Mouse (Mus musculus): ENCODE measurements around the gene Fkbp1b. TPM values are rescaled to one million over a fixed set of nuclear protein-coding genes. Genes with fewer than 3 reads are reported as not detected.
"Not testable (repeated sequence)": the region's sequence is repeated elsewhere in the genome, so short reads cannot be mapped to it uniquely, and the experiment has no call there.

Gene Fkbp1b
- total RNA-seq, 1 experiment from 2014 or later = 30.7 TPM

DNA sequence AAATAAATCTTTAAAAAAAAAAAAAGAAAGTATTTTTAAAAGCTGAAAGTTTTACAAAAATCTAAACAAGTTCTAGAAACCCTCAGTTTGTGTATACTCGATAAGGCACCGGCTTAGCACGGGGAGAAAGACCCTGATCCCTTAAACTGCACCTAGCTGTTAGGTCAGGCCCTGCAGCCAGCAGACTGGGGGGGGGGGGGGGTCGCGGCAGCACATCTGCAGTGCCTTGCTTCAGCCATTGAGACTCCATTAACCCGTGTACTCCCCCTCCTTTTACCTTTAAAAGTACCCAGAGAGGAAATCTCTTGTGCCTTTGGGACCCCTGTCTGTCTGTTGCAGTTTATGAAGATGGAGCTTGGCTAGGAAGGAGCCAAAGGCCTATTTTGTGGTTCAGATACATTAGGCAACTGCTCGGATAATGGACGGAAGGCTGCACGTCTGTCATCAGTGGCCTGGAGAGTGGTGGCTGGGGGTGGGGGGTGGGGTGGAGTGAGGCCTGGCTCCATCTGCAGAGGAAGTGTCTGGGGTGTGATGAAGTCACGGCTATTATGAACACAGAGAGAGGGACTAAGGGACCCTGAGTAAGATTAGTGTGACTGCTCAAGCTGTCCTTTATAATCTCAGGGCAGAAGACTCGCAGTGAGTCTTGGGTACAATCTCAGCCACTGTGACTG, 18.0 kb upstream of the Fkbp1b start:
- no peak for ATAC-seq (replicated peaks; ENCODE audit: insufficient number of reproducible peaks, low FRiP score, low TSS enrichment, poor library complexity, severe bottlenecking)

DNA sequence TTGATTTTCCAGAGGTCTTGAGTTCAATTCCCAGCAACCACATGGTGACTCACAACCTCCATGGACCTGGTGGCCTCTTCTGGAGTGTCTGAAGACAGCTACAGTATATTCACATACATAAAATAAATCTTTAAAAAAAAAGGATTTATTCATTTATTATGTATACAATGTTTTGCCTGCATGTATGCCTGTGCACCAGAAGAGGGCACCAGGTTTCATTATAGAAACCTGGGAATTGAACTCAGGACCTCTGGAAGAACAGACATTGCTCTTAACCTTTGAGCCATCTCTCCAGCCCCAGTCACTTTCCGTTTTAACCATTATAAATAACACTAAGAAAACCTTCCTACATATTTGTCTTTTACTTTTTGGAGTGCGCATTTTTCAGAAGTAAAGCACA, 15.4 kb upstream of the Fkbp1b start:
- no peak for ATAC-seq (replicated peaks; ENCODE audit: insufficient number of reproducible peaks, low FRiP score, low TSS enrichment, poor library complexity, severe bottlenecking)

DNA sequence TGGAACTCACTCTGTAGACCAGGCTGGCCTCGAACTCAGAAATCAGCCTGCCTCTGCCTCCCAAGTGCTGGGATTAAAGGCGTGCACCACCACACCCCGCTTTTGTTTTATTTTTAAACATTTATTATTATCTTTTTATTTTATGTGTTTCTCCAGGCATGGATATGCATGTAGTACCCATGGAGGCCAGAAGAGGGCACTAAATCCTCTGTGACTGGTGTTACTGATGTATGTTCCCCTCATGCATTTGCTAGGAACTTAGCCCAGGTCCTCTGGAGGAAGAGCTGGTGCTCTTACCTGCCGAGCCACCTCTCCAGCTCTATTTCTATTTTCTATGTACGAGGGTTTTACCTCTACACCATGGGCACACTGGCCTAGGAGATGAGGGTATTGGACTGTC, 14.8 kb upstream of the Fkbp1b start:
- no peak for ATAC-seq (replicated peaks; ENCODE audit: insufficient number of reproducible peaks, low FRiP score, low TSS enrichment, poor library complexity, severe bottlenecking)

DNA sequence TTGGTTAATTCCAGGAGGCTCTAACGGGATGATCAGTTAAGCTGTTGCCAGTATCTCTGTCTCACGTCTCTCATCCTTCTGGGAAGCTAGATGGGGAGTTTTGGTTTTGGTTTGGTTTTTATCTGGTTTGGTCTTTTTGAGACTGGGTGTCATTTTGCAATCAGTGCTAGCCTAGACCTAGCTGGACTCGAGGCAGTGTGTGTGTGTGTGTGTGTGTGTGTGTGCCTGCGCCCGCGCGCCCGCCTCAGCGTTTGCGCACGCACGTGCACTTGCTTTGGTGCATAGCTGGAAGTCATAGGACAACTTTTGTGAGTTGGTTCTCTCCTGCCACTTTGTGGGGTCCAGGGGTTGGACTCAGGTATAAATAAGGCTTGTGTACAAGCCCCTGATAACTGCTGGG, 2.4 kb upstream of the Fkbp1b start:
- ATAC-seq (replicated peaks; ENCODE audit: insufficient number of reproducible peaks, low FRiP score, low TSS enrichment, poor library complexity, severe bottlenecking) = 0 out of 2 replicates have a peak, but pooled peaks have one; percentile 18

DNA sequence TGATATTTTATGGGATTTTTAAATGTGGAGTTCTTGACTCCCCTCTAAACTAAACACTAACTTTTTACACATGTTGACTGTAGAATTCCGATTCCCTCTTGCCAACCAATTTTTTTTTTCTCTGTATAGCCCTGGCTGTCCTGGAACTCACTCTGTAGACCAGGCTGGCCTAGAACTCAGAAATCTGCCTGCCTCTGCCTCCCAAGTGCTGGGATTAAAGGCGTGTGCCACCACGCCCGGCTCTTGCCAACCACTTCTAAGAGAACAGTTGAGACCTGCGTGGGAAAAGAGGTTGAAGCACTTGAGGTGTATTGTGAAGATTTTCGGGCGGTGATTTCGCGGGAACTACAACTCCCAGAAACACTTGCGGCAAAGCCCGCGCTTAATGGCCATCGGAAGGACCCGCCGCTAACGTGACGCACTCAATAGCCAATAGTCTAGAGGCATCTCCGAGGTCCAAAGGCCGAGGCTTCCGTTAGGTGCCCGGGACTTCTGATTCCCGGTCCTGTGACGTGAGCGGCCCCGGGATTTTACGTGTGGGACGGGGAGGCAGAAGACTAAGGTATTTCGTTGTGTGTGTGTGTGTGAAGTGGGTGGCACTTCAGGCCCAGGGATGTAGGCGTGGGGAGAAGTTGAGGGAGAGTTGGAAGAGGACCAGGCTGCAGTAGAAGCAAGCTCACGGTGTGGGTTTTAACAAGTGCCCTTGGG, 1.7 kb upstream of the Fkbp1b start, which contains the start of gene Wdcp:
TSS of gene Wdcp (plus strand) at position 414 of the 708 bp plus-strand sequence.
- peak; percentile 97 for ATAC-seq (replicated peaks; ENCODE audit: insufficient number of reproducible peaks, low FRiP score, low TSS enrichment, poor library complexity, severe bottlenecking)

DNA sequence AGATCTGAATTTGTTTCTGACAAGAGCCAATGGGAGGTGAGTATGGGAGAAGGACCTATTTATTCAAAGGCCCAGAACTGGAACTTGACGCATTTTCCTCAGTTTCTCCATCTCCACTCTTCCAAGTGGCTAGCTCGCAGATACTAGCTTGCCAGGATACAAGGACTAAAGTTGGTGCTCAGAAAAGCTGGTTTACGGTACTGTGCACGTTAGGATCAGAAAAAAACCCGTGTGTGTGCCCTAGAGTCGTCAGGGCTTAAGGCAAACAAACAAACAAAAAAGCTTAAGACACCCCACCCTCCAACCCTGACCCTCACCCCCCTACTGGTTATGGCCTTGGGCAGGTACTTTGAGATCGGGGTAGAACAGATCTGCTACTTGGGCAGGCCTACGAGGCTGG, 1.1 kb upstream of the Fkbp1b start:
- no peak for ATAC-seq (replicated peaks; ENCODE audit: insufficient number of reproducible peaks, low FRiP score, low TSS enrichment, poor library complexity, severe bottlenecking)

DNA sequence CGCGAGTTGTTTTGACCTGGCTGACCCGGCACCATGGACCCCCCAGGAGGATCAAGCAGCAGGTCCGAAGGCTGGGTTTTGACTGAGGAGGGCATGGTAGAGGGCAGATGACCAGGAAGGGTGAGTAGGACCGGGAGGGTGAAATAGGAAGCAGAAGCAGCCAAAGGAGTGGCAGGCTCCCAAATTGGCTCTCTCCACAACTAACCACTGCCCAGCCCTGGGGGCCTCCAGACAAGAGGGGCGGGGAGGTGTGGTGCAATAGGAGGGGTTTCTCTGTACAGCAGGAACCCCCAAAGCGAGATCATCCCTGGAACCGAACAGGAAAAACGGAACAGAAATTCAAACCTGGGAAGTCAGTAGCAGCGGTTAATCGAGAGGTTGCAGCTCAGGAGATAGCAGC, 650 bp downstream of the Fkbp1b start:
- ATAC-seq (replicated peaks; ENCODE audit: insufficient number of reproducible peaks, low FRiP score, low TSS enrichment, poor library complexity, severe bottlenecking) = no peak

DNA sequence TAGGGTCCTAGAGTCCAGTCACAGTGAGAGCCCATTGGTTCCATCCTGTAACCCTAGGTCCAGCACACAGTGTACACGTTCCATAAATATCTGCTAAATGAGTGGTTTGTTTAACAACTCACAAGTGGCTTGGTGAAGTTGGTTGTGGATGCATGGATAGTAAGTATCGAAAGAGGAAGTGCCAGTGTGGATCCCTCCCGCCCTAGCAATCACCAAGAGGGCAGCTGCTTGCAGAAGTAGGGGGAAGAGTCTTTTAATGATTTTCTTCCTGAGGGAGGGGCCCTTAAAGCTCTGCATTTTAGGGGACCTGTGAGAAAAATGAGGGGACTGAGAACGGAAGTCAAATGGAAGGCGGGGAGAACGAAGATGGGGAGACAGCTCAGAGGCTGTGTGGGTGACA, 1.4 kb downstream of the Fkbp1b start:
- ATAC-seq (replicated peaks; ENCODE audit: insufficient number of reproducible peaks, low FRiP score, low TSS enrichment, poor library complexity, severe bottlenecking) = peak; percentile 50; the same call in 1 of the 2 replicates

DNA sequence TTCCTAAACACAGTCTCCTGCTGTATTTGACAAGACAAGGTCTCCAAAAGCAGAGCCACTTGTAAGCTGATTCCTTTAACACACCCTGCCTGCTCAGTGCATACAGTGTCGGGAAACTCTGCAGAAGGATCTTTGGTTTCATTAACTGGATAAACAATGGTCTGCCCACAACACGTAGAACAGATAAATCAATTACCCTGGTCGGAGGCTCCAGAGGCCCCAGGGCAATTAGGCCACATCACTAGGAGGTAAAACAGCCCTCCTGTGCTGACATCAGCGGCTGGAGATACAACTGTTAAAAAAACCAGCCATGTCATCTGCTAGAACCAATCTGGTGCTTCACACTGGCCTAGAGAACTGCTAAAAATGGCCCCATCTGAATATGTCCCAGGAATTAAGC, 4.4 kb downstream of the Fkbp1b start:
- no peak for ATAC-seq (replicated peaks; ENCODE audit: insufficient number of reproducible peaks, low FRiP score, low TSS enrichment, poor library complexity, severe bottlenecking)

DNA sequence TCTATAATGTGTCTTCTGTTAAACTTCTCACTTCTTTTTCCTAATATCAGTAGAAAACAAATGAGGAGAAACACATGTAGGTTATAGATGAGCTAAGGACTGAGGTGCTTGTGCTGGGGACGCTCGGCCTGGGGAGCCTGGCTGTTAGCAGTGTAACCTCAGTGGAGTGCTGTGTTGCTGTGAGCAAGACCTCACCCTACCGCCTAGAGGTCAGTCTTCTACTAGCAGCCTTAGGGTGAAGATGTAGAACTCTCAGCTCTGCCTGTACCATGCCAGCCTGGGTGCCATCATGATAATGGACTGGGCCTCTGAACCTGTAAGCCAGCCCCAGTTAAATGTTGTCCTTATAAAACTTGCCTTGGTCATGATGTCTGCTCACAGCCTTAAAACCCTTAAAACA, 14.1 kb downstream of the Fkbp1b start:
- no peak for ATAC-seq (replicated peaks; ENCODE audit: insufficient number of reproducible peaks, low FRiP score, low TSS enrichment, poor library complexity, severe bottlenecking)

DNA sequence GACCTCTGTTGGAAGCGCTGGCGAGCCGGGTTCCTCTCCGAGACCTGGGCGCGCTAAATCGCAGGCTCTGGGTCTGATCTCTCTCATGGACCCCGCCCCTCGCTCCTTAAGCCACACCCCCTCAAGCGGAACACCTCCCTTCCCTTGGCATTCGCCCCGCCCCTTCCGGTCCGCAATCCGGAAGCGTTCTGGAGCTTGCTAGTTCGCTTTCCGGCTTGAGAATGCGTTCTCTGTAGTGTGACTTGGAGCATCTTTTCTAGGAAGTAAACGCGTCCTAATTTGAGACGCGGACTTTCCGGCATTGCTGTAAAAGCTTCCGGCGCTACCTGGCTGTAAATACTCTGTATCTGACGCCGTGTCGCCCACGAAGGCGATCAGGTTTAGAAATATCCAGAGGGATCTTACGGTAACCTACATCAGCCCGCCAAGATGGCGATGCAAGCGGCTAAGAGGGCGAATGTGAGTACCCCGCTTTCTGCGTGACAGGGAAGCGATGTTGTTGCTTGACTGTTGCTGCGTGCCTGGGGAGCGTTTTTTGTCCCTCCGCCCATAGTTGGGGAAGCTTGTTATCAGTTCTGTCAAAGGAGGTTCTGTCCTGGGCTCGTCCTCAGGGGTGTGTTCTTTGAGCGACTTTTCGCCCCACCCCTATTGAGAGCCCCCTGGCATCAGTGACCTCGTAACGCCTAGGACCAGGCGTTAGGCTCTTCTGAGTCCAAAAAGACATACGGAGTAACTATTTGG, 23.9 kb downstream of the Fkbp1b start, which contains the start of gene Sf3b6:
TSS of gene Sf3b6 (plus strand) at position 184 of the 741 bp plus-strand sequence.
- ATAC-seq (replicated peaks; ENCODE audit: insufficient number of reproducible peaks, low FRiP score, low TSS enrichment, poor library complexity, severe bottlenecking) = peak; percentile 98

DNA sequence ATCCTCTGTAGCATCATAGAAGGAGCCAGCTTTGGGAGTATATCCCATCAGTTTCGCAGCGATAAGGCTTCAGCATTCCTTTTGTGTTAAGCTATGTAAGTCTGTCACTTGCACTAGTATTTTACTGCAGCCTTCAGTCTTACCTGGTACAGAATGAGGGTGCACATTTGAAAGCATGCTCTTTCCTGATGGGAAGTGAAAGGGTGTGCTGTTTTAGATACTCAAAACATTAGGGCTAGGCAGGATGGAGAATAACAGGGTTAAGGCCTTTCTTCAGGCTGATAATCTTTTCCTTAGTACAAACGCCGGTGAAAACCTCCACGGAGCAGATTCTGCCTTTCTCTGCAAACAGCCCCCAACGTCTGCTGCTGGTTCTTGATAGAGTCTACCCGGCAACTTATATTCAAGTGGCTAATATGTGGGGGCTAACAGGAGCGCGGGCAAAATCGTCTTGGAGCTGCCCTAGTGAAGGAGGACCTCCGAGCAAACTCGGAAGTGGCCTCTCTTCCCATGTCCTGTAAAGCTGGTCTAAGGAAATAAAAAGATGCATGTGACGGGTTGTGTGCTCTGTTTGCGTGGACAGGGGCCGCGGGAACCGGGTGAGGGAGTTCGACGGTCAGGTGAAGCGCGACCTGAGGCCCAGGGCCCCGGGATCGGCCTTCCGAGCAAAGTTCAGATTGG, 24.6 kb downstream of the Fkbp1b start:
- no peak for ATAC-seq (replicated peaks; ENCODE audit: insufficient number of reproducible peaks, low FRiP score, low TSS enrichment, poor library complexity, severe bottlenecking)

DNA sequence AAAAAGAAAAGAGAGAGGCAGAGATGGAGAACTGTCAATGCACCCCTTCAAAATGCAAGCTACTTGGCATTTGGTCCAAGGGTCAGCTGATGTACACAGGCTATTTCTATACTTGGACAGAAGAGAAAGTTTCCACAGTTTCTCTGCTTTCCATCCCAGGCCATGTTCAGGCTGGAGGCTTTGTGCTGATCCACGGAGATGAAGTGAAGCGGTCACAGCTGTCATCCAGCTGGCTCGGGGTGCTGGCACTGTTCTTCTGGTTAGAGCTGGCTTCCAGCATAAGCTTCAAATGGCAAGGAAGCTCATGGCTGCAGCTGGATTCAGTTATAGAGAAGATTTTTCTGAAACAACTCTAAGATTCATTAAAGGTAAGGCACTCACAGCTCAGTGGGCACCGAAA, 27.8 kb downstream of the Fkbp1b start:
- no peak for ATAC-seq (replicated peaks; ENCODE audit: insufficient number of reproducible peaks, low FRiP score, low TSS enrichment, poor library complexity, severe bottlenecking)

DNA sequence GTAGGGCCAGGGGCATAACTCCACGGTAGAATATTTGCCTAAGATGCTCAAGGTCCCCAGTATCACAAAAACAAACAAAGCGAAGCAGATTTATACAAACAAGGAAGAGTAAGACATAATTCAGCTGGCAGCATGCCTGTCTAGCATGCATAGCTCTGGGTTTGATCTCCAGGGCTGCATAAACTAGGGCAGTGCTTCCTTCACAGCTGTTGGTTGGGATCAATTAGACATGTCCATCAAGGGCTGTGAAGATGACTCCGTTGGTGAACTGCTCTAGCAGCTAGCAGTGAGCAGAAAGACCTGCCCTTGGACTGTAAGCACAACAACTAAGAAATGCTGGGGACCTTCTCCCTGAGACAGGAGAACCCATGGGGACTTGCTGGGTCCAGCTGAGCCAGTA, 29.7 kb downstream of the Fkbp1b start:
- no peak for ATAC-seq (replicated peaks; ENCODE audit: insufficient number of reproducible peaks, low FRiP score, low TSS enrichment, poor library complexity, severe bottlenecking)

DNA sequence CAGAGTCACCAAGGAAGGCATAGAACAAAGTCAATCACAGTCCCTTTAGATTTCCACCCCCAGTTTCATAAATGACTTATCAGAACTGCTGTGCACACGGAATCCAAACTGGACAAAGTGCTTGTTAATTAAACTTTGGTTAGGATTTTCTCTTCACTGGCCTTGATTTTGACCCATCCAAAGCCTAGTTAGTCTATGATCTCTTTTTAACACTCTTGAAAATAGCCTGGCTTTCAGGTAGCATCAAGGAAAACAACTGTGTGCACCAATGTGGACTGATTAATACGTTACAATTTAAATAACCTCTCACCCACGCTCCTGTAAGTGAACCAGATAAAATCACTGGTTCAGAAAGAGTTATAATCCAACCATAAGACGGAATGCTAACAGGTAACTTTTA, 30.4 kb downstream of the Fkbp1b start:
- no peak for ATAC-seq (replicated peaks; ENCODE audit: insufficient number of reproducible peaks, low FRiP score, low TSS enrichment, poor library complexity, severe bottlenecking)

DNA sequence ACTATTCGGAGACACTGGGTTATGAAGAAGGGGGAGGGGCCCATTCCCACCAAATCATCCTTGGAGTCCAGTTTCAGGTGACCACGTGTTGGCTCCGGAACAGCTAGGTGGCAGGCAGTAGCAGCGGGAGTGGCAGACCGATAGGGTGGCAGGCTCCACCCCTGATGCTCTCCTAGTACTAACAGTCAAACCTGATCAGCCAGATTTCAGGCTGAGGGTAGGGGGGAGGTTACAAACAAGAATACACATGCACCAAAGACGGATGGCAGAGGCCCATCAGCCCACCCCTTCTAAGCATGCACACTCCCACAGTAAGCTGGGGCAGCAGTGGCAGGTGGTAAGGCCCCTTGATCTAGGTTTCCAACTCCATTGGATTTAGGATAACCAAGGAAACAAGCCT, 43.9 kb downstream of the Fkbp1b start:
- not testable (repeated sequence) for ATAC-seq (replicated peaks; ENCODE audit: insufficient number of reproducible peaks, low FRiP score, low TSS enrichment, poor library complexity, severe bottlenecking)

DNA sequence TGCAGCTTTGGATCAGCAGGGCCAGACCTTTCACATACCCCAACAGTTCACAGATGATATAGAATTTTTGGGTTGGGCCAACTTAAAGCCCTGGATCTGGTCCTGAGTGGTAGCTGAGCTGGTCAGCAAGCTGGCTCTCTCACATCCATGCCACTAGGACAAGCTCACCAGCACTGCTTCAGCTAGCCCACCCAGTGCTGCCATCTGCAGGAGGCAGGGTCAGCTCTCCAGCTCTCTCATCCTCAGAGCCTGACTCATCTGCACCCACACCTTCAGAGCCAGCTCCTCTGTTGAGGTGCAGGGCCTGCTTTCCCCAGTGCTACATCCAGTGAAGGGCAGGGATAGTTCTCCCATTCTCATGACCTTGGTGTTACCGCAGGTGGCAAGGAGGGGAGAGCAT, 47.7 kb downstream of the Fkbp1b start:
- ATAC-seq (replicated peaks; ENCODE audit: insufficient number of reproducible peaks, low FRiP score, low TSS enrichment, poor library complexity, severe bottlenecking) = no peak

DNA sequence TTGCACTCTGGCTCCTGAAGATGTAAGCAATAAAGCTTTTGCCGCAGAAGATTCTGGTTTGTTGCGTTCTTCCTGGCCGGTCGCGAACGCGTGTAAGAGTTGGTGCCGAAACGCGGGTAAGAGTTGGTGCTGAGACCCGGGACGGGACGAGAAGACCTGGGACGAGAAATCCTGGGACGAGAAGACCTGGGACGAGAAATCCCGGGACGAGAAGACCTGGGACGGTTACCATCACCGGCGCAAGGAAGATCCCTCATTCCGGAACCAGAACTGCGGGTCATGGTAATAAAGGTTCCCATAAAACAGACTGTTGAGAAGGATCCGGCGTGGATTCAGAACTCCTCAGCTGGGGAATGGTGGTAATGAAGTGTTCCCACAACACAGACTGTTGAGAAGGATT, 53.3 kb downstream of the Fkbp1b start:
- not testable (repeated sequence) for ATAC-seq (replicated peaks; ENCODE audit: insufficient number of reproducible peaks, low FRiP score, low TSS enrichment, poor library complexity, severe bottlenecking)

DNA sequence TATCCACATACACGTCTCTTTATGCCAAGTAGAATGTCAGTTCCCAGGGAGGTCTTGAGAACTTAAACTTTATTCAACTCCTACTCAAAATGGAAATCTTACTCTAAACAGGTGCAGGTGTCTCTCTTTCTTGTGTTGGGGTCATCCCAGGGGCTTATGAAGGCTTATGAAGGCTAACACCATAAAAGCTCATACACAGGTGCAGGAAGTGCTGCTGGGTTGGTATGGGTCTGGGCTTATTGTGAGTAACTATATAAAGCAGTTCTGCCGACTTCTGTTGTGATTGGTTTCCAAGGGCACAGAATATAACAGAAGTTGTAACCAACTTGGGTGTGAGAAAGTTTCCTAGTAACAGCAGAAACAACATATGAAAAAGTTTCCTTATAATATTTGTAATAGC, 56.9 kb downstream of the Fkbp1b start:
- ATAC-seq (replicated peaks; ENCODE audit: insufficient number of reproducible peaks, low FRiP score, low TSS enrichment, poor library complexity, severe bottlenecking) = no peak

All from monocyte, adult 5-6 weeks (primary cell).